In the genomic region with DNA sequence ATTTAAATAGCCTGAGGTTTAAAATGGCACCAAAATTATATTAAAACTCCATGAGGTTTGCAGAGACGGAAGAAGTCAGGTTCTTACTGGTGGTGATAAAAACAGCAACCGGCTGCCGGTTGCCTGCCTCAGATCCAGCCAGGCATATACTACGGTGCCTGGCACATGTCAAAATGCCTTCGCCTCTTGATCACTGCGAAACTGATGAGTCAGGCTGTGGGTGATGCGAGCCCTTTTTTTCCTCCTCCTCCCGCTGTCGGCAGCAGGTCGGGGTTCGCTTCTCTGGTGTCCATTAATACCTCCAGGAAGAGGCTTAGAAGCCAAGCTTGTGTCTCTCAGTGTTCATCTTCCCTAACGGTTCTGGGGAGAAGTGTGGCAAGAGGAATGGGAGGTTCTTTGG, we compare ENCODE assay signal across 8 mouse cellular contexts. TPM values are rescaled to one million over a fixed set of nuclear protein-coding genes. Genes with fewer than 3 reads are reported as not detected.
DNase-seq lines count a peak whose midpoint lies in the region.

No protein-coding gene starts in this region.

- peak; percentile 35 for DNase-seq in adrenal gland, adult 2 months
- DNase-seq in adrenal gland, adult 8-10 months: no peak
- DNase-seq in B cell, adult 2 months: peak; percentile 55 to 60
- DNase-seq in cerebellum, adult 9-11 months: peak; percentile 73
- DNase-seq in heart, postnatal 36 days: peak; percentile 21 to 48
- DNase-seq in lung, postnatal 10 days: peak; percentile 61
- peak; percentile 80 for DNase-seq in telencephalon, adult 2 months (ENCODE audit: low read depth, low spot score)
- no peak for DNase-seq in testis, postnatal 14 days (ENCODE audit: low spot score)

- intact Hi-C loops in heart, postnatal 36 days (cut with DNase I): no loop called here

RNA-seq across cellular contexts. Expression of gene Plxnc1, which starts 25.1 kb away (rescaled TPM):
- total RNA-seq in adrenal gland, adult 2 months (2021): 1 to 10 TPM; 2.4 to 8.0 TPM
- 1.0 and 1.1 TPM in 2 replicates for polyA plus RNA-seq in adrenal gland, adult 2 months (2012; rRNA removed)
- total RNA-seq in adrenal gland, adult 8-10 months (2022): 10 to 100 TPM in 2 of 4 experiments, 1 to 10 TPM in 2; 1.5 to 30.4 (median 13.9) TPM
- total RNA-seq in heart, postnatal 36 days (2021): 1 to 10 TPM; 2.0 to 3.0 TPM

Comparison
In these comparisons a context has a peak if more than half of its experiments do, and no peak if none do; other contexts are left out.
1. DNase-seq: peak in adrenal gland, adult 2 months (single experiment), B cell, adult 2 months (2 of 2), cerebellum, adult 9-11 months (single experiment), heart, postnatal 36 days (2 of 2), lung, postnatal 10 days (single experiment) and telencephalon, adult 2 months (single experiment); none in adrenal gland, adult 8-10 months (single experiment) and testis, postnatal 14 days (single experiment).